Mouse (Mus musculus) liver, adult 2 months (tissue): ENCODE measurements around the gene Dscaml1.
A peak's percentile ranks its signal among the peaks of the same experiment; 100 is the strongest.

Experiments
- CTCF ChIP-seq: fragments of 200-500 bp; IDR thresholded peaks from 2 replicates; pipeline ENCODE4 v1.5.1; 2011; ENCODE audit warnings: low read depth, low read length, control low read depth
- POLR2A ChIP-seq: fragments of 200-500 bp; IDR thresholded peaks from 2 replicates; pipeline ENCODE4 v1.6.1; 2011; ENCODE audit warnings: low read length, control low read depth; ENCODE audit not compliant: insufficient read depth; ENCODE audit errors: extremely low read depth

DNA sequence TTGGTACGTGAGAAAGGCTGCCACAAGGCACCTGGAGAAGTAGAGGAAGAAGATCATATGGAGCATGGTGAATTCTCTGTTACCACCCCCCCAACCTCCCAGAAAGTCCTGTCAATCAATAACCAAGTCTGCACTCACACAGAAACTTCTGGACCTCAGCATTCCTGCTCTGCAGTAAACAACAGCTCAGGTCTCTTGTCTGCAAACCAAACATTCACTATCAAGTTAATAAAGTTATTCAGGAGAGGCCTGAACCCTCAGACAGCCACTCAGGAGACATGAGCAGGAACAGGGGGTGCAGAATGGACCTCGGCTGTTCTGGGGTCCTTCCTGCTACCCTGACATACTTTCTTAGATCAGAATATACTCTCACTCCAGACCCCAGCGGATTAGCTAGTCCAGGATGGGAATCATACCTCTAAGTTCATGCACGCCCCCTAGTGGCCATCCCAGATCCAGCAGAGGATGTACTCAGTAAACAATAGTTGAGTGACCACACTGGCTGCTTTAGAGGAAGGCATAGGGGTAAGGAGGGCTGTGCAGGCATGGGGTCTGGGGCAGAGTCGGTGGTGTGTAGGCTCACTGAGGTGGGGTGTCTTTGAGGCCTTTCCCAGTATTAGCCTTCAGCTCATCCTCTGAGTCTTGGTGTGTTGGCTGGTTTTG, 12.8 kb upstream of the Dscaml1 start:
- peak; percentile 51 for TF ChIP-seq CTCF
- no peak for TF ChIP-seq POLR2A
